Mouse (Mus musculus): ENCODE measurements around the gene Wipi1. TPM values are rescaled to one million over a fixed set of nuclear protein-coding genes. Genes with fewer than 3 reads are reported as not detected.
"Not testable (repeated sequence)": the region's sequence is repeated elsewhere in the genome, so short reads cannot be mapped to it uniquely, and the experiment has no call there.

Wipi1 gene
- polyA plus RNA-seq (2011; ENCODE audit: insufficient read length, low read depth, missing spikeins) = 87.9 and 111 TPM in 2 replicates

DNA sequence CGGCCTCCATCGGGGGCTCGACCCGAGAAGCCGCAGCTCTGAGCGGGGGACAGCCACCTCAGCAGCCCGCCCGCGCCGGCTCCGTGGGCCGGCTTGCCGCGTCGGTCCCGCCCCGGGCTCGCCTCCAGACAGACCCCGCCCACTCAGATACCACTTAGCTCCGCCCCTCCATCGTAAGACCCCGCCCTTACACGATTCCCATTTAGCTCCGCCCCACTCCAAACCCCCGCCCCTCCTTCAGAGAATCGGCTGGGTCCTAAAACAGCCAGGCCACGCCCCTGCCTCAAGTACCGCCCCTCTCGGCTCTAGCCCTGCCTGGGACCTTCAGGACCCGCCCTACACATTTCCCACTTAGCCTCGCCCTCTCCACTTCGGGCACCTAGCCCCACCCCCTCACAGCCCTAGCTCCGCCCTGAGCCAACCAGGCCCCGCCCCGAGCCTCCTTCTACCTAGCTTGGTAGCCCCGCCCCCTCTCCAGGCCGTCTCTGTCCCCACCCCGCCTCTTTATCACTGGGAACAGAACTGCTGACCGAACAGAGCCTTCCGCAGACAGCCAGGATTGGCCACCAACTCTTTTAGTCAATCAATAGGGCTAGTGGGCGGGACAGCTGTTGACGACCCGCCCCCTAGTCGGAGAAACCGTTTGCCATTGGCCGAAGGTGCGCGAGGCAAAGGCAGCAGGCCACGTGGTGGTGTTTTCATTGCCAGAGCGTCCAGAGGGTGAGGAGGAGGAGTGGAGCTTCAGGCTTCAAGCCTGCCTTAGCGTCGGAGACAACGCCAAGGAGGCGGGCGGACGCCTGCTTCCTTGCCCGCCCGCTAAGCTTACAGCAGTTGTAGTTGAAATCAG, at the start of gene Wipi1:
Wipi1 (minus strand) TSS at position 665 of the 847 bp plus-strand sequence.
- TF ChIP-seq CTCF (IDR thresholded peaks at IDR 0.05; ENCODE audit: borderline replicate concordance, insufficient read depth, low read length) (no peak), POLR2A (IDR thresholded peaks at IDR 0.05; ENCODE audit: low read depth, low read length) (peak; percentile 74)
- H3K4me3 ChIP-seq (ENCODE audit: insufficient read depth, low read length) = peak within 1 kb of the TSS; percentile 63
- peak within 1 kb of the TSS; percentile 10 for H3K27ac ChIP-seq (ENCODE audit: insufficient read depth, low read length)
- no peaks in the 10 kb centered on the region for H3K4me1 ChIP-seq (ENCODE audit: control insufficient read depth, insufficient read depth, low read length)

DNA sequence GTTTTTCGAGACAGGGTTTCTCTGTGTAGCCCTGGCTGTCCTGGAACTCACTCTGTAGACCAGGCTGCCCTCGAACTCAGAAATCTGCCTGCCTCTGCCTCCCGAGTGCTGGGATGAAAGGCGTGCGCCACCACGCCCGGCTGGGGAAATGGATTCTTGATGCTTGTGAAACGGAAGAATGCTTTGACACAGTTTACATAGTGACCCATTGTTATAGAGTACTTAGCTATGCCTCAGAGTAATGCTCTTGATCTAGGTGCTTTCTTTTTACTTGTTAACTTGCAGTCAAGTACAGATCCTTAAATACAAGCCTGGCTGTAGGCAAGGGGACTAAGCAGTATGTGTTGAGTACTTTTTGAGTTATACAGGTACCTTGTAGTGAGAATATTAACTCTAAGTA, 48.8 kb upstream of the Wipi1 start:
- H3K4me3 ChIP-seq (ENCODE audit: insufficient read depth, low read length); H3K27ac ChIP-seq (ENCODE audit: insufficient read depth, low read length); H3K4me1 ChIP-seq (ENCODE audit: control insufficient read depth, insufficient read depth, low read length): not testable (repeated sequence)

DNA sequence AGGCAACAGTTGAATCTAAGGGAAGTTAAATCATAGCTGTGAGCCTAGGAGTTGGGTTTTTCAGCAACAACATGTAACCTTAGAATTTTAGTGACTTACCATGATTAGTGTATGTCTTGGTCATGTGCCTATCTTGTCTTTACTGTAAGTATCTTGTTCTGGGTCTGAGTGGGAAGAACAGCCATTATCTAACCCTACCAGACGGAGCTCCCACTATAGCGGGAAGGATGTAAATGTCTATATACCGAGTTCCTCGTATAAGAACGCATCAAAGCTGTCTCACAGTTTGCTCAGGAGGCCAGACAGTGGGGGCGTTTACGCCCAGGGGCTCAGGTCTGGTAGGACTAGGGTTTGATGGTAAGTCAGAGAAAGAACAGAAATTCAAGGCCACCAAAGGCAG, 44.5 kb upstream of the Wipi1 start:
- peaks cover 16% of the 10 kb centered on the region for H3K4me1 ChIP-seq (ENCODE audit: control insufficient read depth, insufficient read depth, low read length)
- H3K27ac ChIP-seq (ENCODE audit: insufficient read depth, low read length) = no peak overlapping the region
- H3K4me3 ChIP-seq (ENCODE audit: insufficient read depth, low read length) = no peak overlapping the region
- TF ChIP-seq POLR2A (IDR thresholded peaks at IDR 0.05; ENCODE audit: low read depth, low read length) (no peak), CTCF (IDR thresholded peaks at IDR 0.05; ENCODE audit: borderline replicate concordance, insufficient read depth, low read length) (no peak)

DNA sequence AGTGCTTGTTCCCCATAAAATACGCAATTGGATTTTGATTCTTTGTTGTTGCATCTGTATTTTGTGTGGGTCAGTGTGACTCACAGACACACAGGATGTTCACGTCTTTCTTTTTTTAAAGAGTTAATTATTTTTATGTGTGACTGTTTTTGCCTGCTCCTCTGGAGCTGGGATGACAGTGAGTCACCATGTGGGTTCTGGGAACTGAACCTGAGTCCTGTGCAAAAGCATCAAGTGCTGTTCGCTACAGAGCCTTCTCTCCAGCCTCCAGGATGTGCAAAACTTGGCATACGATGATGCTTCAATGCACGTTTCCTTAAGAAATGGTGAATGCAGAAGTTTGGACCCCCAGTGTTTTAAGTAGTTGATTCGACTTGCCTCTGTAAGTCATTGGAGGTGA, 42.8 kb upstream of the Wipi1 start:
- H3K4me1 ChIP-seq (ENCODE audit: control insufficient read depth, insufficient read depth, low read length) = peaks cover 16% of the 10 kb centered on the region
- no peak overlapping the region for H3K4me3 ChIP-seq (ENCODE audit: insufficient read depth, low read length)
- no peak for TF ChIP-seq POLR2A (IDR thresholded peaks at IDR 0.05; ENCODE audit: low read depth, low read length)
- TF ChIP-seq CTCF (IDR thresholded peaks at IDR 0.05; ENCODE audit: borderline replicate concordance, insufficient read depth, low read length) = no peak
- H3K27ac ChIP-seq (ENCODE audit: insufficient read depth, low read length) = no peak overlapping the region

DNA sequence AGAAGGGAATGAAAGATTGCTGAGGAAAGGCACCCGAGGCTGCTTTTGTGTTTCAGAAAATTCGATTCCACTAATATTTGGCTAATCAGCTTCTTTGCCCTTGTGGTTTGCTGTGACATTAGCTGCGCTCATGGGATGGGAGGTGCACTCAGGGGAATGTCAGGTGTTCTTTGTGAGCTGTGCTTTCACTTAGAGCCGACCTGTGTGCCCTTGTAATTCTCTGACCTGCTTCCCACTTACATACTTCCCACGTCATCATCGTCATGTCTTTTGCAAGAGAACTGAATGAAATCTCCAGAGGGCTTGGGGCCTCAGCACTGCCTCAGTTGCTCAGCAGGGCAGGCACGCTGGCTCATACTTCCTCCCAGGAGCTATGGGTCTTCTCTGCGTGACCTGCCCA, 41.4 kb upstream of the Wipi1 start:
- no peak for TF ChIP-seq POLR2A (IDR thresholded peaks at IDR 0.05; ENCODE audit: low read depth, low read length)
- TF ChIP-seq CTCF (IDR thresholded peaks at IDR 0.05; ENCODE audit: borderline replicate concordance, insufficient read depth, low read length) = no peak
- H3K4me1 ChIP-seq (ENCODE audit: control insufficient read depth, insufficient read depth, low read length) = peaks cover 20% of the 10 kb centered on the region
- H3K27ac ChIP-seq (ENCODE audit: insufficient read depth, low read length) = no peak overlapping the region
- peak overlapping the region; percentile 5; the same call in 1 of the 2 replicates for H3K4me3 ChIP-seq (ENCODE audit: insufficient read depth, low read length)

DNA sequence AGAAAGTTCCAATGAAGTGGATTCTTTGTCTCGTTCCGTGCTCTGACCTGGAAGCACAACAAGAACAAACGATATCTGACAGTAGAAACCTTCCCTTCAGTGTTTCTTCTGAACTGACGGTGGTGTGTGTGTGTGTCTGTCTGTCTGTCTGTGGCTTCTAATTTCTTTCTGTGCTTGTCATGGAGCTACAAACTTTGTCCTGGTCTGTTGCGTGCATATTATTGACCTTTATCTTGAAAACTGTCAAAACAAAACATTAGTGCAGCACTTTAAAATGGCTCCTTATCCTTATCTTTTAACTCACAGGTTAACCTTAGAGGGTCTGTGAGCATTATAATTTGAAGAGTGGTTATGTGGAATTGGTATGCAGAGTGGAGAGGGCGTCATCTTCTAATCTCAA, 40.7 kb upstream of the Wipi1 start:
- Histone ChIP-seq H3K4me1 (ENCODE audit: control insufficient read depth, insufficient read depth, low read length) (peaks cover 20% of the 10 kb centered on the region), H3K27ac (ENCODE audit: insufficient read depth, low read length) (peak overlapping the region; percentile 23; the same call in 1 of the 2 replicates), H3K4me3 (ENCODE audit: insufficient read depth, low read length) (peak overlapping the region; percentile 92)
- TF ChIP-seq CTCF (IDR thresholded peaks at IDR 0.05; ENCODE audit: borderline replicate concordance, insufficient read depth, low read length) (no peak), POLR2A (IDR thresholded peaks at IDR 0.05; ENCODE audit: low read depth, low read length) (no peak)

DNA sequence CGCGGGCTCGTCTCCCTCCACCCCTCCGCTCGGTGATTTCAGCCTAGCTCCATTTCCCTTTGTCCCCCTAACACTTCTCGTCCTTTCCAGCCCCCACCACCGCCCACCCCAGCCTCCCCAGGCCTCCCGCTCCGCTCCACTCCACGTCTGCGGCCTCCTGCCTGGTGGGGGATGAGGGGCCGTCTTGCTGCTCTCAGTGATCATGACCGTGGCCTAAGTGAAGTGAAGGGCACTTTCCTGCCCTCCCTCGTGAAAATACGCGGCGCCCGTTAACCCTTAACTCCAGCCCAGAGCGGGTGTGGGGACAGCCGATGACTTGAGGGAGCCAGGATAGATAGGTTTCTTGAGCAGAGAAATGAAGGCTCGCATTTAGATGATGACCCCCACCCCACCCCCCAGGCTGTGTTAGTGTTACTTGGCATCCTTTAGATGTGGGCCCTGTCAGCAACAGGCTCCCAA, 39.8 kb upstream of the Wipi1 start:
- TF ChIP-seq POLR2A (IDR thresholded peaks at IDR 0.05; ENCODE audit: low read depth, low read length) (no peak), CTCF (IDR thresholded peaks at IDR 0.05; ENCODE audit: borderline replicate concordance, insufficient read depth, low read length) (no peak)
- Histone ChIP-seq H3K4me1 (ENCODE audit: control insufficient read depth, insufficient read depth, low read length) (peaks cover 20% of the 10 kb centered on the region), H3K27ac (ENCODE audit: insufficient read depth, low read length) (peak overlapping the region; percentile 59), H3K4me3 (ENCODE audit: insufficient read depth, low read length) (peak overlapping the region; percentile 92)

DNA sequence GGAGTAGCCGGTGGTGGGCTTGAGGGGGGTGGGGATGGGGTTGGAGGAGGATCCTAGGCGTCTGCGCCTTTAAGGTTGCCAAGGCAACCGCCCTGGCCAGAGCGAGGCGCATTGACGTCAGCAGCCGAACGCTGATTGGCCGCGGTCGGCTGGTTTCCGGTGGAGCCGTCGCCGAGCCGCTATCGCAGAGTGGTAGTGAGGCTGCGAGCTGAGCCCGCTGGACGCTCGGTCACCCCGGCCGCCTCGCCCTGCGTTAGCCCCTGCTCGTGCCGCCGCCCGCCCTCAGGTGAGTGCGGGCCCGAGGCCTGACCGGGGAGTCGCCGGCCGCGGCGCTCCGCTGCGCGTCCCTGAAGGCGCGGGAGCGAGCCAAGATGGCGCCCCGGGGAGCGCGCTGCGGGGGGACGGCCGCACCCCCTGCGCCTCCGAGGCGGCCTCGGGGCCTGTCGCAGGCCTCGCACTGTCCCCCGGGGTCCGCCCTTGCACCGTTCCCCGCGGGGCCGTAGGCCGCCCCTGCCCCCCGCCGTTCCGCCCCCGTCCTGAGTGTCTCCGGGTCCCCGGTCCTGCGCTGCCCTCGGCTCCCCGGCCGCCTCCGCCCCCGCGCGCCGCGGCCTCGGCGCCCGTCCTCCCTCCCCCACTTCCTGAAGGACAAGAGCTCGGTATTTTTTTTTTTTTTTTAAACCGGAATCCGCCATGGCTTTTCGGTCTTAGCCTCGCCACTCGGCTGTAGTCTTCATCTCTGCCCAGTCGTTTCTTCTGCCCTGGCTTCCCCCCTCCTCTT, 39.2 kb upstream of the Wipi1 start:
- TF ChIP-seq CTCF (IDR thresholded peaks at IDR 0.05; ENCODE audit: borderline replicate concordance, insufficient read depth, low read length) (no peak), POLR2A (IDR thresholded peaks at IDR 0.05; ENCODE audit: low read depth, low read length) (peak; percentile 82; the same call in 1 of the 2 replicates)
- peak overlapping the region; percentile 92 for H3K4me3 ChIP-seq (ENCODE audit: insufficient read depth, low read length)
- H3K27ac ChIP-seq (ENCODE audit: insufficient read depth, low read length) = peak overlapping the region; percentile 86
- H3K4me1 ChIP-seq (ENCODE audit: control insufficient read depth, insufficient read depth, low read length) = peaks cover 16% of the 10 kb centered on the region

DNA sequence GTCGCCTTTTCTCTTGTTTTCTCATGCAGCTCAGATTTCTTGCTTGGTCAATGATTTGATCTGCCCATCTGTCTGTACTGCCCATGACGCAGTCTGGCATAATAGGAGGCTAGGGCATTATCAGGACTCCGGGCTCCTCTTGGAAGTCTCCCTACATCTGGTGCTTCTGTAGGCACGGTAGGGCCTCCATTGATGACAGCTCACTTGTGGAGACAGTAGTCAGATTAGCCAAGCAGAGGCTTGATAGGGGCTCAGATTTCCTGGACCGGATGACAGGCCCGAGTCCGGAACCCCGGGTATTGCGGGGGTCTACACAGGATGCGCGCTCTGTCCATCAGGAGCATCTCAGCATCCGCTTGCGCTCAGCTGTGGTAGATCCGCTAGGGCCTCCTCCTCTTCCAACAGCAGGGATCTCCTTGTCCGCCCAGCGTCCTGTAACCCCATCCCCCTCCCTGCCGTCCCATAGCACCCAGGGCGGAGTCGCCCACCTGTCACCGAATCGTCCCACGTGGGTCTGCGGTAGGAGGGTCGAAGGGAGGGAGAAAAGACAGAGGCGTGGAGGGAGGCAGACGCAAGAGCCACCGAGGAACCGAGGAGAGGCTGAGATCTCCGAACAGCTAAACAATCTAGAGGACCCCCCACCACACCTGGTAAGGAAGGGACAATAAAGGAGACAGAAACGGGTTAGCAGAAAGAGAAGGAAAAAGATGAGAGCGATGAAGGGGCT, 38.4 kb upstream of the Wipi1 start:
- peaks cover 16% of the 10 kb centered on the region for H3K4me1 ChIP-seq (ENCODE audit: control insufficient read depth, insufficient read depth, low read length)
- TF ChIP-seq CTCF (IDR thresholded peaks at IDR 0.05; ENCODE audit: borderline replicate concordance, insufficient read depth, low read length) (no peak), POLR2A (IDR thresholded peaks at IDR 0.05; ENCODE audit: low read depth, low read length) (peak; percentile 76)
- H3K4me3 ChIP-seq (ENCODE audit: insufficient read depth, low read length) = peak overlapping the region; percentile 92
- peak overlapping the region; percentile 57 for H3K27ac ChIP-seq (ENCODE audit: insufficient read depth, low read length)
